Mouse (Mus musculus): ENCODE results near the gene Scgb1b7.
"Not testable (repeated sequence)": the region's sequence is repeated elsewhere in the genome, so short reads cannot be mapped to it uniquely, and the experiment has no call there.

Gene Scgb1b7

DNA sequence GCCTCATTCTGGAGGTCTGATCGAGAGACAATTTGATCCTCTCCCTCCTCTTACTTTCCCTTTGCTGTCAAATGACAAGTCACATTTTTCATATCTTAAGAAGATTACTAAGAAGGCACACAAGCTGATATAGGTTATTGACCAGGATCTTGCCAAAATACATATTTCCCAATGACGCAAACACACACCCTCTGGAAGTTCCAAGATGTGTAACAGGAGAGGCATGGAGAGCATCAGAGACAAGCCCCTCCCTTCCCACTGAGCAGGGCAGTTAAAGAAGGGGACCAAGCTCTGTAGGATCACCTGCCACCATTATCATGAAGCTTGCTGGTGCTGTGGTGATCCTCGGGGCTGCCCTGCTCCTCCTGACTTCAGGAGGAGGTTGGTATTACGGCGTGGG, at the start of gene Scgb1b7:
Scgb1b7 (plus strand) TSS at position 301 of the 400 bp plus-strand sequence.
- DNase-seq = not testable (repeated sequence)

- not testable (repeated sequence) for DNase-seq
These were observed 6.8 kb upstream of the Scgb1b7 start, which contains the start of gene Scgb2b7 for GRCm38 (mm10) chr7:31705657-31706056. Scgb2b7 (minus strand) TSS chr7:31705757.

Measured in lung, postnatal 14 days (tissue).